Mouse (Mus musculus) ovary, postnatal 14 days (tissue): ENCODE measurements around the gene Wfikkn1.
A peak's percentile ranks its signal among the peaks of the same experiment; 100 is the strongest.

Experiments used
- DNase-seq: peaks from one replicate; pipeline ENCODE4 v3.0.0; 2022; ENCODE audit warnings: low spot score

Wfikkn1 gene

GRCm38 (mm10) chr17:25837076-25837410, 43.6 kb downstream of the Wfikkn1 start, which contains the start of gene Rhbdl1:
Gene Rhbdl1, minus strand, starts transcription at chr17:25837295.
- peak; percentile 59 for DNase-seq

- no peak for DNase-seq
These were observed 44.1 kb downstream of the Wfikkn1 start for GRCm38 (mm10) chr17:25836397-25837075.

- DNase-seq, result no peak
These were observed 44.8 kb downstream of the Wfikkn1 start for GRCm38 (mm10) chr17:25835816-25836215.

GRCm38 (mm10) chr17:25835301-25835700, 45.4 kb downstream of the Wfikkn1 start:
- no peak for DNase-seq

GRCm38 (mm10) chr17:25834595-25835222, 45.9 kb downstream of the Wfikkn1 start:
- DNase-seq, result no peak

GRCm38 (mm10) chr17:25833961-25834594, 46.6 kb downstream of the Wfikkn1 start:
- DNase-seq, result no peak

GRCm38 (mm10) chr17:25833291-25833663, 47.4 kb downstream of the Wfikkn1 start, which contains the start of gene Stub1:
Gene Stub1, minus strand, starts transcription at chr17:25833404.
- peak; percentile 90 for DNase-seq

GRCm38 (mm10) chr17:25832436-25833290, 48.0 kb downstream of the Wfikkn1 start:
- peak; percentile 99 for DNase-seq

- no peak for DNase-seq
These were observed 49.0 kb downstream of the Wfikkn1 start for GRCm38 (mm10) chr17:25831451-25832281.

GRCm38 (mm10) chr17:25830806-25831431, 49.7 kb downstream of the Wfikkn1 start:
- no peak for DNase-seq

GRCm38 (mm10) chr17:25830200-25830753, 50.4 kb downstream of the Wfikkn1 start:
- DNase-seq, result no peak

- DNase-seq, result no peak
These were observed 51.1 kb downstream of the Wfikkn1 start for GRCm38 (mm10) chr17:25829558-25830017.

- DNase-seq, result peak; percentile 69
These were observed 51.7 kb downstream of the Wfikkn1 start, which contains the start of gene Jmjd8 for GRCm38 (mm10) chr17:25828712-25829557. Gene Jmjd8, plus strand, starts transcription at chr17:25828867.

GRCm38 (mm10) chr17:25828223-25828594, 52.4 kb downstream of the Wfikkn1 start:
- DNase-seq, result no peak
